Mouse (Mus musculus) heart, adult 9 months (tissue): ENCODE measurements around the gene Cadps.

Experiments
- DNase-seq, 2 experiments: peaks; one replicate each; pipeline ENCODE4 v3.0.0; 2022; ENCODE audit warnings: low spot score in 2 of 2

The Cadps gene

DNA sequence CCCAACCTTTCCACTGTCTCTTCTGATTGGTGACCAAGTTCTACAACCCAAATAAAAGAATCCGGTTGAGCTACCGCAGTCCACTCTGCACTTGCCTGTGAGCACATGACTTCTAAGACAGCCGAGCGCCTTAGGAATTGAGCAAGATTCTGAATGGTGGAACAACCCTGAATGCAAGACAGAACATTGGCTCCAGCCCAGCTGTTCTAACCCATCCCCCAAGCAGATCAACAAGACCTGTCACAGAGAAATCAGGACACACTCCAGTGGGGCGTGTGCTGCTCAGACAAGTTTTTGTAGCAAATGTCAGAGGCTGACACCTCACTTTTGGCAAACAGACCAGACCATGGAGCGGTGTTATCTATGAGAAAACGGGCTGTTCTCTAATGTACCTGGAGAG, 431.7 kb downstream of the Cadps start:
- DNase-seq, result no peak

DNA sequence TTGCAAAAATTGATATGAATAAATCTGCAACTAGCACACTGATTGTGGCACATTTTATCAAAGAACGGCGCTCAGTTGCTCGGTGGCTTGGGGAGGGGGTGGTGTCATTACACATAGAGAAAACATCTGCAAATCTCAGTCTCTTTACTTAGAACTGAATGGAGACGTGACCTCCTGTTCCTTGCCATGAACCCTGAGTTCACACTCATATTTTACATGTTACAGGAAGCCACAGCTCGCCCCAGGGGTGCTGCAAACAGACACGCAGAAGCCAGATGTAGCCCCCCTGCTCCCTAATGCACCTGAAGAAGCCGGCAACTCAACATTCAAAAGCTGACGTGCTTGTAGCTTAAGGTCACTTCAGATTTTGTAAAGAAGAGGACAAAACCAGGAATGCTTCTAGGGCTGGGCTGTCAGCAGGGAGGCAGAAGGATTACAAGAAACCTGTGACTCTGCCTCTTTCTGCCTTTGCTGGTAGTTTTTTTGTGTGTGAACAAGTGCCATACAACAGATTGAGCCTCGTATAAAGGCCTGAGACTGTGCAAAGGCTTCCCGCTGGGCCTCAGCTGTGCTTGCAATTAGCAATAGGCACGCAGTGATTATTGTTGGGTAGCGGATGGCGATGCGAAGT, 434.0 kb downstream of the Cadps start:
- no peak for DNase-seq

DNA sequence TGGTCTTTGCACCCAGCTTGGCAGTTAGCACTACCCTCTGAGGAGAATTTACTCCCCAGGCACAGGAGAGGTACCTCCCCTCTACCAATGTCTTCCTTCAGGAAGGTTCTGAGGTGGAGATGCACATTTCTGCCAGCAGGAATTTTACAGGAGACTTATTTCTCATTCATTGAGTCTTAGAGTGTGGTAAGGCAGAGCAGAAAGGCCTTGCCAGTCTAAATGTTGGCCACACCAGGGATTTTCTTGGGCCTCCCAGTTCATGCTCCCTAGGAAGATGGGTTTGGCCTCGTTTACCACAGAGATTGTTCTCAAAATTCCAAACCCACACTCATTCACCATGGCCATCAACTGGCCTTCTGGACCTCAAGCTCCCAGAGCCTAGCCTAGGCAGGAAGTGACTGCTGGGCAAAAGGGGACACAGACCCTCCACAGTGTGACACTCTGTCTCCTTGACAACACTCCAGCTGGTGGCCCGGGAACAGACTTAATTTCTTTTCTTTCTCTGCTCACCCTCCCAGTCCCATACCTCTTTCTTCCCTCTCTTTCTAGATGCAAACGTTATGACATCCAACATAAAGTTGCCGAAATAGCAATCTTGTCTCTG, 434.6 kb downstream of the Cadps start:
- DNase-seq, result no peak

DNA sequence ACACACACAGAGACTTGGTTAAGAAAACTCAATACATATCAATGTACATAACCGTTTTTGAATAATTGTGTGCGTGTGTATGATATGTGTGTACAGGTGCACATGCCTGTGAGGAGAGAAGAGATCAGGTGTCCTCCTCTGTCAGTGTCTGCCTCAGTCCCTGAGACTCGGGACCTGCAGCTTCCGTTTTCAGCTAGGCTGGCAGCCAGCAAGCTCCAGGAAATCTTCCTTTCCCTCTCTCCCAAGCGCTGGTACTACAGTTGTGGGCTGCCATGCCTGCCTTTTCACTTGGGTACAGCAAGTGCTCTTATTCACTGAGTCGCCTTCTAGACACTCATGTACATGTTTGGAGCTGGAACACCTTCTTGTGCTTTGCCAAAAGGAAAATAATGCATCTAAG, 435.7 kb downstream of the Cadps start:
- DNase-seq, result no peak

DNA sequence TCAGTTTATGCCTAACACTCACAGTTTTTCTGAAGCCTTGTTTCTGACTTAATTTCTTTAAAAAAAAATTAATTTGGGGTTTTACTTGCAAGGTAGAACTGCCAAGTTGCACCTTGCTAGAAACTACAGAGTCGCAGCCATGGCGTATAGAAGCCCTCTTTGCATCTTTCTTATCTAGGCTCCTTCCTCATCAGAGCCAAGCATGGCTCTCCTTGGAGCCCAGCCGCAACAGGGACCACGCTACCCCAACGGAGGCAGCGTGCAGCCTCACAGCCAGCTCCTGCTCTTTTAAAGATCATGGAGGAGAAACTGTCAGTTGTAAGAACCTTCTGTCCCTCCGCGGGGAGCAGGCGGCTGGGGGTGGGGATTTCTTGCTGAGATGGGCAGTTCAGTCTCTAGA, 445.0 kb downstream of the Cadps start:
- DNase-seq, result no peak

DNA sequence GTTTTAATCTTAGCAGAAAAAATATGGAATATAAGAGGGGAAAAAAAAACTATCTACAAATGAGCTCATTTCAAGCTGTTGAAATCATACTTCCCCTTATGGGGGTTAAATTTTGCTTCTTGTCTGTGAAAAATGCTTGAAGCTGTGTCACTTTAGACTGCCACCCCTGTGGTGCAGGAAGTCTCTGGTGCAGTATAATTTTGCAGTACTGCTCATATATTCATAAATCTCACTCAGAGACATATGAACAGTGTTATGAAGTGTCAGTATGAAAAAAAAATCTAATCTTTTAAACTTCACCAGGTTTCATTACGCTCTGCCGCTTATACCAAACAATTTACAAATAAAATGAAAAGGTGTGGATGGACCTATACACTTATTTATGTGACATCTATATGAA, 445.6 kb downstream of the Cadps start:
- DNase-seq, result no peak

DNA sequence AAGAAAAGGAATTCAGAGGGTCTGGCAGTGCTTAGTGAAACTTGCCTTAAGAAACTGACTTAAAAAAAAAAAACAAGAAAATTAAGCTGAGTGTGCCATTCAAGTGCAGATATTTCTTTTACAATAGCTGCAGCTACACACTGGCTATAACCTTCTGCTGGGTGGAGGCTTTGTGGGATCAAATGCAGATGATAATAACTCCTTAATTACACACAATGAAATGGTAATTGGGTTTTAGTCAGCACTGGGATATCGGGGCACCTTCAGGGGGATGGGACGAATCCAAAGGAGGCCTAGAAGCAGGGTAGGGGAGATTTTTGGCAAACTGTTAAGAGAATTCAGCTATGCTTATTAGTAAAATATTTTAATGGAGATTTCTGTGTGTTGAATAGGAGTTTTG, 447.4 kb downstream of the Cadps start:
- DNase-seq, result no peak

DNA sequence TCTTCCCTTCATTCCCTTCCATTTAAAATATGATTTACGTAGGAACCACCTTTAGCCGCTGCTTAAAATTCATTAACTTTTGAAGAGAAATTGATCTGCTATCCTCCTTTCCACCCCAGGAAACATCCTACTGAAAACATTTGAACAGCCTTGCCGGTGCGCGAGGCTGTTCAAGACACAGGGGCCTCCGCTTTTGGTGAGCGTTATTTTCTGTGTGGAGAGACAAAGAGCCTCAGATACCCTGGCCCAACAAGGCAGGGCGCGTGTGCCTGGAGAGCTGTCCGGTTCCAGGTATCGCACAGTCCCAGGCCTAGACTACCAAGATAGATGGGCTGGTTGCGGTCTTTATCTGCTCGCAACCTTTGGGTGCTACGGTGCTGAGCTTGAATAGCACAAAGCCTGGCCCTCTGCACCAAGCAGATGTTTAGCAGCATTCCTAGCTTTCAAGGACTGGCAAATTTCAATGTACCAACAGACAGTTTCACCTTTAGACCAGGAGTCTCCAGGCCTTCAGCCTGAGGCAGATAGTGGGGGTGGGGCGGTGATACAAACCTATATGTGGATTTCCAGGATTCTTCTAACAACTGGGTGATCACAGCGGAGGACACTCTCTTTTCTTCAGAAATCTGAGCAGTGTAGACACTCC, 472.5 kb downstream of the Cadps start:
- no peak for DNase-seq

DNA sequence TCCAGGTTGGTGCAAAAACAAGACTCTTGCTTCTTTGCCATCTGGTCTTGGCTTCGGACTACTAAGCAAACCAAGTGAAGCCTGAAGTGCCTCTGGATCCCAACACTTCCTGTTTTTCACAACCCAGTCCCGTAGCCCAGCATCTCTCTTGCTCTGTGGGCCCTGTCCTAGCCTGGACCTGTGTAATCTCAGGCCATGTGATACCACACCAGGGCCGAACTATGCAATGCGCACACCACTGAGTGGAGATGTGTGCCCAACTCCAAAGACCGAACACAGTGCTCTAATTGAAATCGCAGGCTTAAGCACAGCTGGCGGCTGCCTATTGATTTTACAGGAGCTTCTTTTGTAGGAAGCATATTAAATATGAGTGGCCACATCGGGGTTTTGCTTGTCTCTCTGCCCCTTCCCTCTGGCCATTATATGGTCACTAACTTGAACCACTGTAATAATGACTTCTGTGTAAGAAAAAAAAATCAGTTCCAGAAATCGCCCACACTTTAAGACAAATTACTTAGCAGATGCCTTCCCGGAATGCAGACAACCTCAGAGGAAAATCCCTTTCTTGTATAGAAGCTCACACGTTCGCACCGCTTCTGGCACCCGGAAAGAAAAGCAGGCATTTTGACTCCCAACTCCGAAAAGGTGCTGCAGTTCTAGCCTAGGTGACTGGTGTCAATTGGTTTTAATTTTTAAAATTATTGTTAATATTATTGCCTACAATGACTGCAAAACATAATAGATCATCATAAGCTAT, 473.4 kb downstream of the Cadps start:
- DNase-seq, result no peak

DNA sequence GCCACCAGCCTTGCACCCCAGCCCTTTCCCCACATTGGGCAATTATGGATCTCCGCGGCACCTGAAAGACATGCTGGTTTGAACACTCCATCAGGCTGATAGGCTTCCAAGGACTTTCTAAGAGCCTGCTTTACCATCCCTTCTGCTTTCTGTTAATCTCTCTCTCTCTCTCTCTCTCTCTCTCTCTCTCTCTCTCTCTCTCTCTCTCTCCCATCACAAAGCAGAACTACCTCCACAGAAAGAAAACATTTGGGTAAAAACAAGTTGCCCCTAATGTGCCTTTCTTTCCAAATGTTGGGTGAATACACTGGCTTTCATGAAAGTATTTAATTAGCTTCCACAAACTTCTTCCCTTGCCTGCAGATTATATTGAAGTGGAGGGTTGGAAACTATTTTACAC, 474.8 kb downstream of the Cadps start, which contains the start of gene Fezf2:
Fezf2 (minus strand) TSS at position 101 of the 400 bp plus-strand sequence.
- no peak for DNase-seq

DNA sequence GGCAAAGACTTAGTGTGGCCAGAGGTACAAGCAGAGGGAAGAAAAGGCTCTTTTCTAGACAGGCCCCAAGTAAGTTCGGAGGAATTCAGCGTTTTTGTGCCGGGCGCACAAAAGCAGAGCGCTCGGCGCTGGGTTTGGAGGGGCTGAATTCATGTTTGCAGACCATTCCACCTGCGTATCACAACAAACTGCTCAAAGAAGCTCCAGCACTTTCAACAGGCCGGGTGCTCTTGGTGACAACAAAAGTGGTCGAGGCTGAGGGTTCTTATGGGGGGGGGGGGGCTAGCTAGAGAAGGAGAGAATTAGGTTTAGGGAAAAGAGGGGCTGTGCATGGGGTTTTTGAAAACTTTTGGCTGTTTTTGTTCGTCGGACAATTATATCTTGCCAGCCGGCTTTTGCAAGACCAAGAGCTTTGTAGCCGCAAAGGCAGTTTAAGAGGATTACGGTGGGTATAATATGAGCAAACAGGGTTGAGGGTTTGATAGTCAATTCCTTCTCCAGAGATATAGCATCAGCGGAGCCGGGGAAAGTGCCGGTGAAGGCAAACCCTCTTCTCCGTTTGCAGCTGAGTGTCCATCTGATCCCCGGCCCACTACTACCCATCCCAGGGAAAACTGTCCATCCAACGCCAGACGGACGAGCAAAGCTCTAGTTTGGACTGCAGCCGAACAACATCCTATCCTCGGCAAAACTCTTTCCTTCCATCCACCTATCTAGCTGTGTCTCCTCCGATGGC, 475.8 kb downstream of the Cadps start:
- no peak for DNase-seq

DNA sequence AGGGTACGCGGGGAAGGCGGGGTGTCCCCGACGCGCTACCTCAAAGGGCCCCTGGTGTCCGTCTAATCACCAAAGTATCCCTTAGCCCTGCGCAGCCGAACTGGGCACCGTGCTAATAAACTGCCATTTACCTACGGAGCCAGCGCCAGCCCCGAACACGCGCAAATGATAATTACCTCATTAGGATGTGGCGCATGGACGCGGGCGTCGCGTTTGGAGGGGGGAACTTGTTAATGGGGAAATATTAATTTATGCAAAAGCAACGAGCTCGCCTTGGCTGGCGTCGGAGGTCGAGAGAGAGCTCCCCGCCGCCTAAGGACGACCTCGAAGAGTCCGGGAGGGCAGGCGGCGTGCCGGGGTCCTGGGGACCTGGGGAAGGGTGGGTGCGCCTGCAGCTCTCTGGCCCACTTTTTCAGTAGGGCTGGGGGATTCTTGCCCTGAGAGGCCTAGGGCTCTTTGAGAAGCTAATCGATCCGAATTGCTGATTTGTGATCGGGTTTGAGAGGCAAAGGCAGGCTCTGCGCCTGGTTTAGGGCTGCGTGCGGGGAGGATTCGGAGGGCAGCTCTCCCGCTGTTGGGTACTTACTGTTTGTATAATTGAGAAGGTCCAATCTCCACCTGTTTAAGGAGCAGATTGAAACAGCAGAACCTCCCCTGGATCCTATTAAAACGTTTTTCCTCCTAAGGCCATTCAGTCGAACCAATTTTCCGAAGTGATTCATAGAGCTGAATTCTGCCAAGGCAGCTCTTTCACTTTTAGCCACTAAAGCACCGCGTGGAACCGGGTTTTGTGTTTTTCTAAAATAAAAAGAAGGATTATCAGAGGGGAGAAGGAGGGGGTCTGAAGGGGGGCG, 476.6 kb downstream of the Cadps start:
- no peak for DNase-seq

DNA sequence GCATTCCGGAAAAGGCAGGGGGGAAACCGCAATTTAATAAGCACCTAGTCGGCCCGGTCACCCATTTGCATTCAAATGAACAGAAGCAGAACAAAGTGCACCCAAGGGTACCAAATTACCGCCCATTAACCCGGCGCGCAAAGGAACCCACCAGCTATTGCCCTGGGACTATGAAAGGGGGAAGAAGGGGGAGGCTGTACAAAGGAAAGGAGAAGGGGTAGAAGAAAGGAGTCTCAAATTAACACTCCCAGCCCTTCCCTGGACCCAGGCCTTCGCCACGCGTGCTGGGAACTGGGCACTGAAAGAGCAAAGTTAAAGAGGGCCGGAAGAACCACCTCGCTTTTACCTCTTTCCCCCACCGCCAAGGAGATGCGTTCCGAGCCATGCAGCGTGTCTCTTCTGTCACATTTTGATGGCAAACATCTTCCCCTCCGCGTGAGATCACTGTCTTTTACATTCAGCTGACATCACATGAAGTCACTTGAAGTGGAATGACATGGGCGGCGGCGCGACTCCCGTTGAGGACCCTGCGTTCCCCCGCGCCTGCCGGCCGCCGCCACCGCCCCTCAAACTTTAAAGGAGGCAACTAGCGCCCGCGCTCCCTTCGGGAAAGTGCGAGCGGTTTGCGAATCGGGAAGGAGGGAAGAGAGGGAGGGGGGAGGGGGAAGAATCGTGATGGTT, 477.5 kb downstream of the Cadps start:
- no peak for DNase-seq

DNA sequence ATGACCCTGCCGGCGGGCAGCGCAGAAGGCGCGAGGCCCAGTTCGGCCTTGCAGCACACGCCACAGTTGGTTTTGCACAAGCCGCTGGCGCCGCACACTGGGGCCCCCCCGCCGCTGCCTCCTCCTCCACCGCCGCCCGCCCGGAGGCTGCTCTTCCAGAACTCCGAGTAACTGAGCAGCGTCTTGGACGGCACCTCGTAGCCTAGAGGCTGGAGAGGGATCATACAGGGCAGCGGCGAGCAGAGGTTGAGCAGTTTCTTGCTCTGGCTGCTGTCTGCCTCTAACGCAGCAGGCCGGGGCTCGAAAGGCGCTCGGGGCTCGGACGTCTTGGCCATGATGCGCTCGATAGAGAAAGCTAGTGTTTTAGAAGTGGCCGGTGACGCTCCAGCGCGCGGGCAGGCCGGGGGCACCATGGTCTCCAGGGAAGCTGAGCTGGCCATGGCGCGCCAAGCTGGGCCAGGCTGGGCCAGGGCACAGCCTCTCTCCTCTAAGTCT, 478.1 kb downstream of the Cadps start:
- no peak for DNase-seq

DNA sequence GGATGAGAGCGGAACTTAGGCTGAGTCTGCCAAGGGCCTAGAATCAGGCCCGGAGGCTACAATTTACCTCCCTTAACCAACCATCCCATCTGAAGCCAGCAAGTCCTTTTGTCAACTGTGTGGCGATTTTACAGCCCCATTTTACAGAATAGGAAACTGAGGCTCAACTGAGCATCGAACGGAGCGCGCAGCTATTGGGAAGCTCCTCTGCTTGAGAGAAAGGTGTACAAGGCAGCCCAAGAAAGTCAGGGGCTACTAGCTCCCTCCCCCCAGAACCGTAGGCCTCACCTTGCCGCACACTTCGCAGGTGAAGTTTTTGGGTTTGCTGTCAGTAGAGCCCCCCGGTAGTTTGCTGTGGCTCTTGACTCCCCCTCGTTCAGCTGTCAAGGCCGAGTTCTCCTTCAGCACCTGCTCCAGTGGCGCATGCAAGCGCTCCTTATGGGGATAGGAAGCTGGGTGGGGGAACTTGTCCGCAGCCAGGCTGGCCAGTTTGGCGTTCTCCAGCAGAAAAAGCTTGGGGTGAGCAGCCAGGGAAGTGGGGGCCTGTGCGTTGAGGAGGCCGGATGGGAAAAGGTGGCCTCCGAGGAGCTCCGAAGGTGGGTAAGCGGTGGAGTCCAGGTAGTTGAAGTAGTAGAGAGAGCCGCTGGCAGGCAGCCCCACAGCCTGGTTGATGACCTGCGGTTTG, 478.7 kb downstream of the Cadps start:
- no peak for DNase-seq

DNA sequence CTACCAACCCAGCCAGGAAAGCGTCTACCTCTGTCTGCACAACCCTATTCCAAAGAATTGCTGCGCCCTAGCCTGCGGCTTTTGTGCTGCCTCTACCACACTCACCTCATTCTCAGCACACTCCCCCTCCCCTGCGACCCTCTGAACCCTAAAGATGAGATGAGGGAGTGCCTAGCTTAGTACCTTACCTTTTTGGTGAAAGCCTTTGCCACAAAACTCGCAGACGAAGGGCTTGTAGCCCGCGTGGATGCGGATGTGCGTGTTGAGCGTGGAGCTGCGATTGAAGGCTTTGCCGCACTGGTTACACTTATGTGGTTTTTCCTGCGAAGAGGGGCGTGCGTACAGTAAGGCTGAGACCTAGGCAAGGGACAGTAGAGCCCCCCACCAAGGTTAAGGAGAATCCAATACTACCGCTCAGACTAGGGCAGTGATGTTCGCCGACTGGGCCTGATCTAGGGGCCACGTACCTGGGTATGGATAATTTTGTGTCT, 479.4 kb downstream of the Cadps start:
- DNase-seq, result no peak

DNA sequence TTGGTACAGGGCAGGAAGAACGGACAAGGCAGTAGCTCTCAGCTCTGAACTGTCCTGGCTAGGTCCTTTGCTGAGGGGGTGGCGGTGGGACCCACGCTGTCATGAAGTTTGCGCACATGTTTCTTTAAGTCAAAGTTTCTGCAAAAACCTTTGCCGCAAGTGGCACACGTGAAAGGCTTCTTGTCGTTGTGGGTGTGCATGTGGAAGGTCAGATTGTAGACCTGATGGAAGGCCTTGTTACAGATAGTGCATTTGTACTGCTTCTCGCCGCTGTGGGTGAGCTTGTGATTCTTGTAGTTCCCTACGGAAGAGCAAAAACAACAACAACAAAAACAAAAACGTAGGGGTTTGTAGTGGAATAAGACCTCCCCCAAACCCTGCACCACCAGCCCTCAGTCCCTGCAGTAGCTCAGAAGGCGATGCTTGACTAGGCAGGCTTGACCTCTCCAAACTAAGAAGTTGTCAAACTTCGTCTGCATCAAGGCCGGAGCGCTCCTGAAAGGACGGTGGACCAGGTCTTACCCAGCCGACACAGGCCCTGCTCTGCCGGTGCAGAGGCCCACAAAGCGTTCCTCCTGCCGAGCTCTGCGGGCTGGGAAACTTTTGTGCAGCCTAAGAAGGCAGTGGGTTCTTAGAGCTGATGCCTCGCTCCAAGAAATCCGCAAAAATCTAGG, 480.3 kb downstream of the Cadps start:
- DNase-seq, result no peak

DNA sequence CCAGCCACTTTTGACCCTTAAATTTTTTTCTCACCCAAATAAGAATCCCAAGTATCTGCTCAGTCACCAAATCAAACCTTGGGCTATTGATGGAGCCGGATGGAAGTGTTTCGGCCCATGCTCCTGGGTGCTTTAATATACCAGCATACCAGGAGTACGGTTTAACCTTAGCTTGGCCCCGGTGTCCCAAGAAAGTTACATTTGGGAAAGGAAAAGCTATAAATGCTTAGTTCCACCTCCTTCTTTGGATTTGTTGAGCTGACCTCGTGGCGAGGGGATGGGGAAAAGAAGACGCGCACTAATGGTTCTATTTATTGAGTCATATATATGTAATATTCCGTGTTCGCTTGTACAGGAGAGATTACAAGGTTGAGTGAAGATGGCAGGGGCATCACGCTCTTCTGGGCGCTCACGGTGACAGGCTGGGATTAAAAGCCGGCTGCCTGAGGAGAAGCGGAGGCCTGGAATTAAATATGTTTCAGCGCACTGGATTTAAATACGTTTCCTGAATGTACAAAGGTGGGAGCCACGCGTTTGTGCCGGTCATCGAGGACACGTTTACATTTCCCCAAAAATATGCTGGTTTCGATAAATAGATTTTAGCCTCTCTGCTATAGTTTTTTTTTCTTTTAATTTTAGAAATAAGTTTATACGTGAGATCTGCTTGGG, 481.0 kb downstream of the Cadps start:
- DNase-seq, result no peak
